Mouse (Mus musculus) ES-CJ7 (cell line): ENCODE results near the gene Mob4.
"Not testable (repeated sequence)": the region's sequence is repeated elsewhere in the genome, so short reads cannot be mapped to it uniquely, and the experiment has no call there.

Source experiments
- DNase-seq: peaks from one replicate; pipeline ENCODE4 v3.0.0; 2011; ENCODE audit warnings: low read depth, low spot score

Mob4 gene

DNA sequence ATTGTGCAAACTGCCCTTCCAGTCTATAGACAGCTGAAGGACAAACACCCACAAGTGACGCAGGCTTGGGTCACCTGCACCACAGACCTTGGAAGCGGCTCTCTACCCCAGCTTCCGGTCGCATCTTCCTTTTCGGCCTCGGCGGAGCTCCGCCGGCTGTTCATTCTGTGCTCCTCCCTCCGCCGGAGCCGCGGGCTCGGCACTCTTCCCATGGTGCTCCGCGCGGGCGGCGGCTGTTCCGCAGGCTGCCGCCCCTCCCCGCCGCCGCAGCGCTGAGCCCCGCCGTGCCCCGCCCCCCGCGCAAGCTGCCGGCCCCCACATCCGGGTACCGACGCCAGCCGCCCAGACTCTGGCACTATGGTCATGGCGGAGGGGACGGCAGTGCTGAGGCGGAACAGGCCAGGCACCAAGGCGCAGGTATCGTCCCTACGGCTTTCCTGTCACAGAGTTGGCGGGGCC lies at the start of gene Mob4:
TSS of gene Mob4 (plus strand) at position 289 of the 459 bp plus-strand sequence.
- peak; percentile 94 for DNase-seq

DNA sequence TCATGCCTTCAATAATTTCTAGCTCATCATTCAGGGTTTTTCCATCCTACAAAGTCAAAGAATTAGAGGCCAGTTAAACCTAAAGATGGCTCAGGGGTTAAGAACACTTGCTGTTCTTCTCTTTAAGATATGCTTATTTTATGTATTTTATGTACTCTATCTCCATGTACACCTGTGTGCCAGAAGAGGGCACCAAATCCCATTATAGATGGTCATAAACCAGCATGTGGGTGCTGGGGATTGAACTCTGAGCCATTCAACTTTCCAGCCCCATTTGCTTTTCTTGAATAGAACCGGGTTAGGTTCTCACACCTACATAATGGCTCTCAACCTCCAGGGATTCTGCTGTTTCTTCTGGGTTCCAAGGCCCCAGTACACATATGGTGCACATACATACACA lies 48.9 kb upstream of the Mob4 start:
- DNase-seq, result peak; percentile 77

DNA sequence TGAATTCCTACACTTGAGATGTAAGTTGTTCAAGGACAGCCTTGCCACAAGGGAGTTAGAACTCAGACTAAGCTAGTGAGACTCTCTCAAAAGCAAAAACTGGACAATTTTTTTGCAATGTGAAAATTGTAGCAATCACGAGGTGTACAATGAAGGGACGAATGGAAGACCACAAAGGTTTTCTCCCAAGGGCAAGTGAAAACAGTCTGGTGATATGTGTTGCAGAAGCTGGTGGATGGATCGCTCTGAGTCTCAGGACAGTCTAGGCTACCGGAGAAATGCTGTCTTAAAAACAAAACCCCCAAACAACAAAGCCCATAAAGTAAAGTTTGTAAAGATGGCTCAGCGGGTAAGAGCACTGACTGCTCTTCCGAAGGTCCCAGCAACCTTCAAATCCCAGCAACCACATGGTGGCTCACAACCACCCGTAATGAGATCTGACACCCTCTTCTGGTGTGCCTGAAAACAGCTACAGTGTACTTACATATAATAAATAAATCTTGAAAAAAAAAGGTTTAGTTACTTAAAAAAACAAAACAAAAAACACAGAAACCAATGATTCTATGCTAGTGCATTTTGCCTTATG lies 45.2 kb upstream of the Mob4 start:
- no peak for DNase-seq

DNA sequence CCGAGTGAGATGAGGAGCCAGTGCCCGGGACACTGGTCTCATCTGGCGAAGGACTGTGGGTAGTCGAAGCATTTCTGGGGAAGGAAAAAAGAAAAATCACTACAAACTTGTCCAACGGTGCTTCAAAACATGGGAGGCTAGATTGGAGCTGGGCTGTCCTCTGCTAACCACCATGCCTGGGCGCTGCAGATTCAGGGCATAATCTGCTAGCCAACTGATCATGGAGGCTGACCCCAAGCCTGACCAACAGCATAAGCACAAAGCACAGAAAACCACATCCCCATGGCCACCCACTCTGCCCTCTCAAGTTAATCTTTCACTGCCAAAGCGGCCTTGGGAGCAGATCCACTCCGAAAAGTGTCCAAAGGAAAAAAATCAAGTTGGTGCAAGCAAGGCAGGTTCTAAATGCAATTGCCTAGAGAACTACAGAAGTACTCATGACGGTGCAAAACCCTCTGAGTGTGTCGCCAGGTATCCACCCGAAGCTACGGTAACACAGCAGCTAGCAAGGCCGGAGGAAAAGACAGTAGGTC lies 44.1 kb upstream of the Mob4 start:
- DNase-seq, result no peak

DNA sequence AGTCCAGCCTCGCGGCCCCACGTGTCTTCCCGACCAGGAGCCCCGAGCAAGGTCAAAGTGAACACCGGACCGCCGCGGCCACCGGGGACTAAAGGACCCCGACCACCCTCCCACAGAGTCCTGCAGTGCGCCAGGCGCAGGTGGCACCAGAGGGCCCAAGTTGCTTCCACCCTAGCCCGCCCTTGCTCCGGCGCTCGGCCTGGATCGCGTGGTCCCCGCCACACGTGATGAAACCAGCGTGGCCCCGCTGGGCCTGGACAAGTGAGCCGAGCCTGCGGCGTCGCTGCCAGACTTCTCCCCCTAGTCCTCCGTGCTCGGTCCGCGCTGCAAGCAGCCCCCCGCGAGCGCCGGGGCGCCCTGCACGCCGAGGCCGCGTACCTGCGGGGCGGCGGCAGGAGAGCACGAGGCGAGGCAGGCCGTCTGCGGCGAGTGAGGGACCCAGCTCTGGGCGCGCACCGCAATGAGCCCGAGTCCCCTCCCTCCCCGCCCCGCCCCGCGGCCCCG lies 43.6 kb upstream of the Mob4 start:
- DNase-seq, result peak; percentile 55

DNA sequence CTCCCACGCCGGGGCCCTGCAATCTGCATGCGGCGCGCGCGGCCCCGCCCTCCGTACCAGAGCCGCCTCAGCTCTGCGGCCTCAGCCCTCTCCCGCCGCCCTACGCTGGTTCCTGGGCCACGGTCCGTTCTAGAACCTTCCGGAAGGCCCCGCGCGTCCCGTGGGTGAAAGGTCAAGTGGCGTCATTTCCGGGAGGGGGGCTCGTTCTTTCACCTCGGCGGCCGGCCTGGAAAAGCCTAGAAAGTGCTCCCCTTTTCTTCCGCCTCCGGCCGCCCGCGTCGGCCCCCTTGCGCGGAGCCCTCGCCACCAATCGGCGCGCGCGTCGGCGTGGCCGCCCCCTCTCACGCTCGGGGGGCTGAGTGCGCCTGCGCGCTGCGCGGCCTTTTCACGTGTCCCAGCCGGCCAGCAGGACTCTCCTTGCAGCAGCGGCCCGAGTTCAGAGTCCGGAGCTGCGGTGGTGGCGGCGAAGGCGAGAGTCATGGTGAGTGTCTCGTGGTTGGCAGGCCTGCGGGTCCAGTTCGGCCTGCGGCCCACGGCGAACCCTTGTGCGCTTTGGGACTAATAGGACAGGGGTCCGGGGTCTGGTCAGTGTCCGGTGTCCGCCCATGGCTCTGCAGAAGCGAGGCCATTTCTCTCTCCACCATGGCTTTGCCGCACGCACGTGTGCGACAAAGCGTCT lies 43.0 kb upstream of the Mob4 start, which contains the start of the genes Hspe1 and Hspd1:
TSS of gene Hspe1 (plus strand) at position 201 of the 679 bp plus-strand sequence.
TSS of gene Hspd1 (minus strand) at position 312 of the 679 bp plus-strand sequence.
- peak; percentile 99 for DNase-seq

DNA sequence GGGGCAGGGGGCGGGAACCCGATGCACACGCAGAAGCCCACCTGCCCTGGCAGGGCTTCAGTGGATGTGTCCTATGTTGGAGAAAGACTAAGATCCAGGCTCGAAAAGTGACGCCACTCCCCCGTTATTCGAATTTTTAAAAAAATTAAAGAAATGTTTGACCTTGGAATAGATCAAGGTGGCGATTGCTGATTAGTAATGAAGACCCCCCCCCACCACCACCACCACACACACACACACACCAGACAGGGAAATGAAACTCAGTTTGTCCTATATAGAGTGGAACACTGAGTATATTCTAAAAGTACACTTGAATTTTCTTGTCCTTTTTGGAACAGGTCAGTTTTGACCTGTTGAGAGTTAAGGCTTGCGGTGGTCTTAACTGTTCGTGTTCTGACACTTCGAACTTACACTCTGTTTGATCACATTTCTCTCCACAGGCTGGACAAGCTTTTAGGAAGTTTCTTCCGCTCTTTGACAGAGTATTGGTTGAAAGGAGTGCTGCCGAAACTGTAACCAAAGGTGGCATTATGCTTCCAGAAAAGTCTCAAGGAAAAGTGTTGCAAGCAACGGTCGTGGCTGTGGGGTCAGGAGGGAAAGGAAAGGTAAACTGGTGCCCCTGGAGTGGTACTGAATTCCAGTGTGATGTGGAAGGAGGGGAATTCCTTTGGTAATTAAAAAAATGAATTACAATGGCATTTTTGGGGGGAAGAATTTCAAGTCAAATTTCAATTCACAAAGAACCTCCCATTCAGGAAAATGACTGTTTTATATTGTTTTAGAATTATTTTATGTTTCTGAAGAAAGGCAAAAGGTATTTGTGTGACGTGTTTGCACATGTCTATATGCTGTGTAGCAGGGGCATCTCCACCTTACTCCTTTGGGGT lies 42.2 kb upstream of the Mob4 start:
- no peak for DNase-seq

DNA sequence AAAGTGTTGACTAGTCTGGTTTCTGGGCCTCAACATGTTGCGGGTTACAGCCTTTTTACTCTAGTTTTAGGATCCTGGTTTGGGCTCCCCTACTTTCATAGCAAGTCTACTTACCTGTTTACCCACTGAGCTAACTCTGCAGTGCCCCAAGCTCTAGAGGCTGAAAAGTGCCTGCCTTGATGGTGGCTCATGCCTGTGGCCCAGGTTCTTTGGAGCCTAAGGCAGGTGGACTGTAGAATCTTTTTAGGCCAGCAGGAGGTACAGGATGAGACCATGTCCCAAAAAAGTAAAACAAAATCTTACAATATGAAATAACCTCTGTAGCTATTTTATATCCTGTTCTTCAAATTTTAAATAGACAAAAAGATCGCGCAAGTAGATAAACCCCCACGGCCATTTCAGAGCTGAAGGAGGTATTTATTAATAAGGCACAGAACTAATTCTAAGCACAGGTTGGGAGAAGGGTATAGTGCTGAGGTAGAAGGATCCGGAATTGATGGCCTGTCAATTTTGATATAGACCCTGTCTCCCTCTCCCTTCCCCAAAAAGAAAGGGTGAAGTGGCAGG lies 41.5 kb upstream of the Mob4 start:
- no peak for DNase-seq

DNA sequence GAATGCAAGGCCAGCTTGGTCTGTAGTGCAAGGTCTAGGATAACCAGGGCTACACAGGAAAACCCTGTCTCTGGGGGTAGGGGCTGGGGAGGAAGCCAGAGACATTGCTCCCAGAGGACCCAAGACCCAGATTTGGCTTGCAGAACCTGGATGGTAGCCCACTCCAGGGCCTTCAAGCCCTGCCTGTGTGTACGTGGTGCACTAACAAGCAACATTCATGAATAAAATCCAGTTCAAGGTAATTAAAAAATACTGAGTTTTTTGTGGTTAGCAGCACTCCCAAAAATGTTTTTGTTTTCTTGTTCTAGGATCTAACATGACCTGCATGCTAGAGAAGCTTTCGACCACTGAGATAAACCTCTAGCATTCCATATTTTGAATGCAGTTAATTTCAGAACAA lies 39.0 kb upstream of the Mob4 start:
- DNase-seq, result no peak

DNA sequence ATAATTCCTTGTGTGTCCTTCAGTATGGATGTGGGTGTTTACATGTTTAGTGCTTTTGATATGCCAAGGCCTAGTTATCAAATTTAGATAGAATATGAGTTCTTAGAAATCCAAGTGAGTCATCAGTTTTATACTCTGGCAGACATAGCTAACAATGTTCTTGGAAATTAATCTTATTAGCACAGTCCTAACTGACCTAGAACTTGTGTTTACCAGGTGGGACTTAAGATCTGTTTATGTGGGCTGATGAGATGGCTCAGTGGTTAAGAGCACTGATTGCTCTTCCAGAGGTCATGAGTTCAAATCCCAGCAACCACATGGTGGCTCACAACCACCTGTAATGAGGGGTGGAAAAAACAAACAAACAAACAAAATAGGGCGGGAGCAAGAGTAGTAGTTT lies 38.6 kb upstream of the Mob4 start:
- no peak for DNase-seq

DNA sequence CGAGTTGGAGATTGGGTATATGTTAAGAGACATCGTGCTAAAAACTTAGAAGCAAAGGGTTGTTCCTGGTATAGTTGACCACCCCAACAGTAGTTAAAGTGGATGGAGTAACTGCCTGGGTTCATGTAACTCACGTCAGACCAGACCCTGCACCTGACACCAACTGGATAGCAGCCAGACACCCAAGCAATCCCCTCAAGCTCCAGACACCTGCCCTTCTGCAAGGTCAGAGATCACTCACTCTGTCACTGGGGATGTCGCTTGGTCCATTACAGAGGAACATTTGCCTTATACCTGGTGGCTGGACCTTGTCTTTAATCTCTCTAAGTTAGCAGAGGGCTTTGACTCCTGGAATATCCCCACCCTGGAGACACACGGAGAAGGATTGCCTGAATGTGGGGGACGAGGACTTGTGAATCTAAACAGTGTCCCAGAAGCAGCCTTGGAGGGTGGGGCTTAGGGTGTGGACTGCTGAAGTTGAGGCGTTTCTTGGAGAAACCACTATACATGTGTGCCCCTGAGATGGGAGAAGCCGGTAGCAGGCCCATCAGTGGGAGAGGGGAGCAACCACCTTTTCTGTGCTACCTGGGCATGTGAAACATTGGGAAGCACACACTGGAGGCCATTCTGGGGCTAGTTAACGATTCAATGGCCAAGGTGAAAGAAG lies 24.0 kb upstream of the Mob4 start:
- peak; percentile 74 for DNase-seq

DNA sequence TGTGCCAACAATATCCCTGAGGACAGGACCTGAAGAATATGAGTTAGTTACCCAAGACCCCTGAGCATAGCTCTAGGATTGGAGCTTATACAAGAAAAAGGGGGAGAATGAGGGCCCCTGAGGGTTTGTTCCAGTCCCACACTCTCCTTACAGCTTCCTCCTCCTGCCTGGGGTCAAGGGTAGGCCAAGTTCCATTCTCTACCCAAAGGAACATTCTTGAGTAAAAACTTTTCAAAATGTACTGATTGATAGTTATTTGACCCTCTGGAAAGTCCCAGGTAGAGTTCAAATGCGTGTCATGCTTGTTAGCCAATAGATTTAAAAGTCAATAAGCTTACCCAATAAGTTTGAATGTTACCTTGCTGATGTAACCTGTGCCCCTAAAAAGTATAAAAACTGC lies 23.4 kb upstream of the Mob4 start:
- peak; percentile 60 for DNase-seq

DNA sequence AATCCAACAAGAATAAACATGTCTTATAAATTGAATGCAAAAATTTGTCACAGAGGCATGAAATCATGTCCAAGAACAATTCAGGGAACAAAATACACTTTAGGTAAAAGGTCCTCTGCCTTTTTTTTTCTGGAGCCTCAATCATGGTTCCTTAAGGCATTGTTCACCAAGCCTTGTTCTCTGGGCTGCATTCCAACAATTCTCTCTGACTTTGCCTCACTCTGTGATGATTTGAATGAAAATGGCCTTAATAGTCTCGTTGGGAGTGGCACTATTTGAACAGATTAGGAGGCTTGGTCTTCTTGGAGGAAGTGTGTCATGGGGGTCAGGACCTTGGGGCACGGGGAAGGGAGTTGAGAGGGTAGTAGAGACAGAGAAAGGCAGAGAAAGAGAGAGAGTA lies 22.6 kb upstream of the Mob4 start:
- peak; percentile 99 for DNase-seq

DNA sequence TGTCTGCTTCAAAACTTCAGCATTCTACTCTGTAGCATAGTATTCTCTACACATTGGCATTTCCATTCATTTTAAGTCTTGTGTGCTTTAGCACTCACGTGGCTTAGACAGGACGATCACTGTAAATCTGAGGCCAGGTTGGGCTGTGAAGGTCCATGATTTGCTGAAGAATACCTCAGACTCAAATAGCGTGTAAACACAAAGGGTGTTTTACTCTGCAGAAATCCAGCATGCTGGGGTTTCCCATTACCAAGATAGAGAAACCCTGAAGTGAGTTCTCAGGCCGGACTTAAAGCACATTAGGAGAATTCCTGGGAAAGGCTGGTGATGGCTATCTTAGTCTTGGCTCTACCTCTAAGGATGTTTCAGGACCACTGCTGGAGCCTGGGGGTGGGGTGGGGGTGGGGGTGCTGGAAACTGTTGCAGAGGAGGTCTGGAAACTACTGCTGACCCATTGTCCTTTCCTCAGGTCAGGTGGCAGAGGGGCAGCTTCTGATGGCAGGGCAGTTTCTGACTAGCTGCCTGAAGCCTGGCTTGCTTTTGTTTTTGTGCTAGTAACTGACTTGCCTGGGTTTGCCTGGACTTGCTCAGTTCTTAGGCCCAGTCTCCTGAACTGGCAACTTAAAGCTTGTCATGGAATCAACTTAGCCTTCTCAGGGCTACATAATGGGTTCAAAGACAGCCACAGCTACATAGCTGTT lies 21.8 kb upstream of the Mob4 start:
- DNase-seq, result peak; percentile 51

DNA sequence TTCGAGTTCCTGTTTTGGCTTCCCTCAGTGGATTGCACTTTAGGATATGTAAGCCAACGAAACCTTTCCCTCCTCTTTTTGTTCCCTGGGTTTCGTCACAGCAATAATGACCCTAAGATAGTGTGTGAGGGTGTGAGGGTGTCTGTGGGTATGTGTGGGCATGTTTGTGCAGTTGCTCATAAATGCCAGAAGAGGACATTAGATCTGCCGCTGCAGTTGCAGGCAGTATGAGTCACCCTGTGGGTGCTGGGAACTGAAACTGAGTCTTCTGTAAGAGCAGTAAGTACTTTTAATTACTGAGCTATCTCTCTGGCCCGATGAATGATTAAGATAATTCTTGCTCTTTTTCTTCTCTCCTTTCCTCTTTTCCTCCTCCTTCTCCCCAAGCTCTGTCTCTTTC lies 8.0 kb upstream of the Mob4 start:
- DNase-seq, result no peak

DNA sequence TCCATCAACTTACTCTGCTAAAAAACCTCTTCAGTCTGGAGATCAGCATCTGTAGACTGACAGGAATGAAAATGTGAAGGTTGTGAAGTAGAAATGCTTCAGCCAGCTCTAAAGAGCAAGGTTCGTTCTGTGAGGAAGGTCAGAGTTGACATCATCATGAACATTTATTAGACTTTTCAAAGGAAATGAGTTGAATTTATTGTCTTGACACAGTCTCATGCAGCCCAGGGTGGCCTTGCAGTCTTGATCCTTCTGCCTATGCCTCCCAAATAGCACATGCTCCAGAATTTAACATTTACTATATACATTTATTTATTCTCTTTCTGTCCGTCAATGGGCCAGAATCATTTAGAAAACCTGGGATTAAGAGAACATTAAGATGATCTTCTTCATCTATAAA lies 7.5 kb upstream of the Mob4 start:
- DNase-seq, result no peak

DNA sequence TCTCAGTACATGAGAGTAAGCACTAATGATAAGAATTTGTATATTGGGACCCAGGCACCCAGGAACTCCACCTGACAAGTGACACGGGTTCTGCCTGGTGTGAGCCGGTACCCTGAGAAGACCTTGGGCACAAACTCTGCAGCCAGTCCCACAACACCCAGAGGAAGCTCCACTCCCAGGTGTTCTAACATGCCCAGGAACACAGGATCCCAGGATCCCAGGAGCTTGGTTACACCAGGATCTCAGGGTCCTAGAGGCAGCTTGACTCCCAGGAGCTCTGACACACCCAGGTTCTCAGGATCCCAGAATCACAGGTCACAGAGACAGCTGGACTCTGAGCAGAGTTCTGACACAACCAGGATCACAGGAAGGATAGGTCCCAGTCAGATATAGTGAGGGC lies 6.9 kb upstream of the Mob4 start:
- DNase-seq, result not testable (repeated sequence)

DNA sequence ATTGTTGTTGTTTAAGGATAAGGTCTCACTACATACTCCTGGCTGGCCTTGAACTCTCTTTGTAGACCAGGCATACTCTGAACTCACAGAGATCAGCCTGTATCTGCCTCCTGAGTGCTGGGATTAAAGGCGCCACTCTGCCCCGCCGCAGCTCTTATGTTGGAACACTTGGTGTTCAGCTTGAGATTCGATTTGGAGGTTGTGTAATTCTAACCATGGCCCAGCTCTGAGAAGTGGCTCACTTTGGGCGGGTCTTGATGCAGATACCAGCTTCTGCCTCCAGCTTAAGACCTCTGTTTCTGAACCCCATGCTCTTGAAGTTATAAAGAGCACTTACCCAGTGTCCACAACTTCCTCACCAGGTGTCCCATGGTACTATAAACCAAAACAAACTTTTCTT lies 1.3 kb upstream of the Mob4 start:
- peak; percentile 61 for DNase-seq

DNA sequence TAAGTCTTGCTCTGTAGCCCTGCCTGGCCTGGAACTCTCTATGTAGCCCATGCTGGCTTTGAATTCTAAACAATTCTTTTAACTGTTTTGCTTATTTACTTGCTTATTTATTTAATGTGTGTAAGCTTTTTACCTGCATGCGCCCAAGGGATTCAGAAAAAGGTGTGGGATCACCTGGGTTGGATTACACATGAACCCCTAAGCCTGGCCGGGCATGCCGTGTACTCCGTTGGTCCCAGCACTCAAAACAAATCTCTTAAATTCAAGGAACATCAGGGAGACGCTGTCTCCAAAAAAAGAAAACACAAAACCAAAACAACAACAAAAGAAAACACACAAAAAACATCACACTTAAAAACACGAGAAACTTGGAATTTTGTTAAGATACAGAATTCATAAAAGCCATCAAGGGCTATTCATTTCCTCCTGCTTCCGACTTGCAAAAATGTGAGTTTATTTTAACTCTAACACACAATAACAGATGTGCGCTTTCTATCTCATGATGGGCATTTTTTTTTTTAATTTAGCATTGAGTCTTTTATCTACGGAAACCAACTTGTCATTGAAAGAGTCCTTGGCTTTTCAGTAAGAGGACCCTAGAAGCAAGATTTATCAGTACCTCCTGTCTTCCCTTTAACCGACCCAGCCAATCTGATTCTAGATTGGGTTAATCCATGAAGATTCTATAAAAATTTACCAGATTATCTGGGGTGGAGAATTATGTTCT lies 678 bp upstream of the Mob4 start:
- no peak for DNase-seq
